Mouse (Mus musculus) liver, adult 2 months (tissue): Measurements from ENCODE around the gene Vdac1.

Experiments
- CTCF ChIP-seq: fragments of 200-500 bp; IDR thresholded peaks from 2 replicates; pipeline ENCODE4 v1.5.1; 2011; ENCODE audit warnings: low read depth, low read length, control low read depth
- POLR2A ChIP-seq: fragments of 200-500 bp; IDR thresholded peaks from 2 replicates; pipeline ENCODE4 v1.6.1; 2011; ENCODE audit warnings: low read length, control low read depth; ENCODE audit not compliant: insufficient read depth; ENCODE audit errors: extremely low read depth

GRCm38 (mm10) chr11:52344991-52345777 lies 15.5 kb upstream of the Vdac1 start:
- TF ChIP-seq CTCF: no peak
- no peak for TF ChIP-seq POLR2A
